Mouse (Mus musculus): ENCODE results near the gene Prkca. TPM values are rescaled to one million over a fixed set of nuclear protein-coding genes. Genes with fewer than 3 reads are reported as not detected.
A peak's percentile ranks its signal among the peaks of the same experiment; 100 is the strongest.

The Prkca gene
- polyA plus RNA-seq (2014; fragmentation: Nextera tagmentation; extraction: Ambion mirVana): 10.7 and 12.6 TPM in 2 replicates

DNA sequence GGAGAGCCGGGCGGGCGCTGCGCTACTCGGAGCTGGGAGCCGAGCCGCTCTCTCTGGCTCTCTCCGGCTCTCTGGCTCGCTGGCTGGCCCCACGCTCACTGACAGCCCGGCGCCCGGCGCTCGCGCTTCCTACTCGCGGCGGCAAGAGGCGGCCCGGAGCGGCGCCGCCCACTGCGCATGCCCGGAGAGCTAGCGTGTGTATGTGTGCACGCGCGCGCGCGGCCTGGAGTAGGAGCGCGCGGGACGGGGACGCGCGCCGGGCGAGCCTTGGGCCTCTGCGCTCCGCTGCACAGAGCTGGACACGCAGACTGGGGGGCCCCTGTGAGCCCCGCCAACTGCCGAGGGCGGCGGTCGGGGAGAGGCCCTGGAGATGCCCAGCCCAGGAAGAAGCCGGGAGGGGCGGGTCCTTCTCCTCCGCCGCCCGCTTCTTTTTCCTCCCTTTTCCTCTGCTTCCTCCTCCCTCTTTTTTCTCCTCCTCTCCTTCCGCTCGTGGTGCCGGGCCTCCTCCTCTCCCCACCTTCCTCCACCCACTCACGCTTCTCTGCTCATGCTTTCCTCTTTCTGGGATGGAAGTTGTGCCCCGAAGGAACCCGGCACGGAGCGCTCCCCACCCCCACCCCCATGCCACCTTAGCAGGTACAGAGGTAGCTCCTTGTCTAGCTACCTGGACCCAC lies at the start of gene Prkca:
Prkca (minus strand) TSS at position 140 of the 674 bp plus-strand sequence.
- peak within 1 kb of the TSS; percentile 99 for H3K4me2 ChIP-seq (ENCODE audit: low read depth, low read length)
- H3K36me3 ChIP-seq (ENCODE audit: control insufficient read depth, insufficient read depth, low read length): no peaks in the 10 kb centered on the region
- peak within 1 kb of the TSS; percentile 86 for H3K27ac ChIP-seq (ENCODE audit: low read depth, low read length)
- peak; percentile 96 for ATAC-seq (ENCODE audit: low read depth)
- peaks cover 6% of the 10 kb centered on the region; the same call in 1 of the 2 replicates for H3K4me1 ChIP-seq (ENCODE audit: control insufficient read depth, insufficient read depth, low read length)
- H3K4me3 ChIP-seq (ENCODE audit: low read depth, low read length): peak within 1 kb of the TSS; percentile 82
- under 1% methylated on average over 40 of the region's 63 CpGs for WGBS
- H3K9me3 ChIP-seq (ENCODE audit: control insufficient read depth, low read length): no peaks in the 10 kb centered on the region
- H3K9ac ChIP-seq (replicated peaks; ENCODE audit: low read depth, low read length): peak within 1 kb of the TSS; percentile 83
- H3K27me3 ChIP-seq (ENCODE audit: control insufficient read depth, insufficient read depth, low read length): no peaks in the 10 kb centered on the region

GRCm38 (mm10) chr11:108385666-108386024 lies 41.9 kb upstream of the Prkca start:
- Histone ChIP-seq H3K27me3 (ENCODE audit: control insufficient read depth, insufficient read depth, low read length) (no peaks in the 10 kb centered on the region), H3K4me2 (ENCODE audit: low read depth, low read length) (no peak overlapping the region), H3K27ac (ENCODE audit: low read depth, low read length) (no peak overlapping the region), H3K4me3 (ENCODE audit: low read depth, low read length) (no peak overlapping the region), H3K9ac (replicated peaks; ENCODE audit: low read depth, low read length) (no peak overlapping the region), H3K9me3 (ENCODE audit: control insufficient read depth, low read length) (no peaks in the 10 kb centered on the region), H3K4me1 (ENCODE audit: control insufficient read depth, insufficient read depth, low read length) (no peaks in the 10 kb centered on the region), H3K36me3 (ENCODE audit: control insufficient read depth, insufficient read depth, low read length) (no peaks in the 10 kb centered on the region)
- no peak for ATAC-seq (ENCODE audit: low read depth)
- whole genome bisulfite sequencing: 95% methylated on average over 1 of the region's 1 CpGs

GRCm38 (mm10) chr11:108384920-108385665 lies 41.4 kb upstream of the Prkca start:
- Histone ChIP-seq H3K9ac (replicated peaks; ENCODE audit: low read depth, low read length) (no peak overlapping the region), H3K4me3 (ENCODE audit: low read depth, low read length) (no peak overlapping the region), H3K27me3 (ENCODE audit: control insufficient read depth, insufficient read depth, low read length) (no peaks in the 10 kb centered on the region), H3K4me2 (ENCODE audit: low read depth, low read length) (no peak overlapping the region), H3K27ac (ENCODE audit: low read depth, low read length) (no peak overlapping the region), H3K4me1 (ENCODE audit: control insufficient read depth, insufficient read depth, low read length) (no peaks in the 10 kb centered on the region), H3K9me3 (ENCODE audit: control insufficient read depth, low read length) (no peaks in the 10 kb centered on the region), H3K36me3 (ENCODE audit: control insufficient read depth, insufficient read depth, low read length) (no peaks in the 10 kb centered on the region)
- 51% methylated on average over 4 of the region's 4 CpGs for WGBS
- no peak for ATAC-seq (ENCODE audit: low read depth)

GRCm38 (mm10) chr11:108382664-108383063 lies 38.9 kb upstream of the Prkca start:
- no peak overlapping the region for H3K9ac ChIP-seq (replicated peaks; ENCODE audit: low read depth, low read length)
- no peak overlapping the region for H3K4me3 ChIP-seq (ENCODE audit: low read depth, low read length)
- H3K4me2 ChIP-seq (ENCODE audit: low read depth, low read length): no peak overlapping the region
- H3K36me3 ChIP-seq (ENCODE audit: control insufficient read depth, insufficient read depth, low read length): no peaks in the 10 kb centered on the region
- no peak overlapping the region for H3K27ac ChIP-seq (ENCODE audit: low read depth, low read length)
- H3K4me1 ChIP-seq (ENCODE audit: control insufficient read depth, insufficient read depth, low read length): 0 out of 2 replicates have a peak, but pooled peaks cover 3% of the 10 kb centered on the region
- H3K9me3 ChIP-seq (ENCODE audit: control insufficient read depth, low read length): no peaks in the 10 kb centered on the region
- no peaks in the 10 kb centered on the region for H3K27me3 ChIP-seq (ENCODE audit: control insufficient read depth, insufficient read depth, low read length)
- WGBS: 76% methylated on average over 3 of the region's 3 CpGs
- no peak for ATAC-seq (ENCODE audit: low read depth)

GRCm38 (mm10) chr11:108378363-108378751 lies 34.6 kb upstream of the Prkca start:
- no peaks in the 10 kb centered on the region for H3K9me3 ChIP-seq (ENCODE audit: control insufficient read depth, low read length)
- H3K27me3 ChIP-seq (ENCODE audit: control insufficient read depth, insufficient read depth, low read length): no peaks in the 10 kb centered on the region
- 0 out of 2 replicates have a peak, but pooled peaks cover 4% of the 10 kb centered on the region for H3K4me1 ChIP-seq (ENCODE audit: control insufficient read depth, insufficient read depth, low read length)
- no peak overlapping the region for H3K27ac ChIP-seq (ENCODE audit: low read depth, low read length)
- no peak for ATAC-seq (ENCODE audit: low read depth)
- no peaks in the 10 kb centered on the region for H3K36me3 ChIP-seq (ENCODE audit: control insufficient read depth, insufficient read depth, low read length)
- H3K9ac ChIP-seq (replicated peaks; ENCODE audit: low read depth, low read length): no peak overlapping the region
- H3K4me3 ChIP-seq (ENCODE audit: low read depth, low read length): no peak overlapping the region
- H3K4me2 ChIP-seq (ENCODE audit: low read depth, low read length): no peak overlapping the region
- 78% methylated on average over 4 of the region's 4 CpGs for WGBS

DNA sequence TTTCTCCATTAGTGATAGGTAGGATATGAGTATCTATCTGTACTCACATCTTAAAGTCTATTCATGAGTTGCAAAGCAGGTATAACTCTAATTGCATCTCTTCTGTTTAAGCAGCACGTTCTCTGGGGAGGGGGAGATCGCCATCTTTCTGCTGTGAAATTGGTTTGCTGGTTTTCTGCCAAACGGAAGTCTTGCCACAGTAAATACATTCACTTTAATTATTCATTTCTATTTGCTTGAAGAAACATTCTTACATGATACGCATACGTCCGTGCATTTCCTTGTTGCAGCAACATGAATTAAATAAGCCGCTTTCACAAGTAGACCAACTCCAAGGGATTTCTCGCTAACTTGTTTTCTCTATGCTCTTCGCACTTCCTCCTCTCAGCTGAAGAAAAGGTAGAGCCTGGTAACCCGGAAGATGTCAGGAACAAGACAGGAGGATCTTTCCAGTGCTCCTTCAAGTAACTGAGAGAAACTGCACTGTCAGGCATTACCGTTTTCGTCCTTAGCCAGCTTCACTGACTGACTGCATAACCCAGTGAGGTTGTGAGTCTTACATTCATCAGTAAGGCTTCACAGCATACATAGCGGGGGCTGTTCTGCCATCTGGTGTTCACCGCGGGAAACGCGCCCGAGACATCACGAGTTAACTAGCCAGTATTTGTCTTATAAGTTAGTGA lies 34.1 kb upstream of the Prkca start:
- no peak overlapping the region for H3K4me3 ChIP-seq (ENCODE audit: low read depth, low read length)
- no peaks in the 10 kb centered on the region for H3K27me3 ChIP-seq (ENCODE audit: control insufficient read depth, insufficient read depth, low read length)
- H3K27ac ChIP-seq (ENCODE audit: low read depth, low read length): no peak overlapping the region
- WGBS: 35% methylated on average over 19 of the region's 19 CpGs
- no peaks in the 10 kb centered on the region for H3K36me3 ChIP-seq (ENCODE audit: control insufficient read depth, insufficient read depth, low read length)
- H3K4me2 ChIP-seq (ENCODE audit: low read depth, low read length): no peak overlapping the region
- no peaks in the 10 kb centered on the region for H3K9me3 ChIP-seq (ENCODE audit: control insufficient read depth, low read length)
- peak; percentile 86; the same call in 1 of the 2 replicates for ATAC-seq (ENCODE audit: low read depth)
- H3K4me1 ChIP-seq (ENCODE audit: control insufficient read depth, insufficient read depth, low read length): 0 out of 2 replicates have a peak, but pooled peaks cover 4% of the 10 kb centered on the region
- H3K9ac ChIP-seq (replicated peaks; ENCODE audit: low read depth, low read length): no peak overlapping the region

DNA sequence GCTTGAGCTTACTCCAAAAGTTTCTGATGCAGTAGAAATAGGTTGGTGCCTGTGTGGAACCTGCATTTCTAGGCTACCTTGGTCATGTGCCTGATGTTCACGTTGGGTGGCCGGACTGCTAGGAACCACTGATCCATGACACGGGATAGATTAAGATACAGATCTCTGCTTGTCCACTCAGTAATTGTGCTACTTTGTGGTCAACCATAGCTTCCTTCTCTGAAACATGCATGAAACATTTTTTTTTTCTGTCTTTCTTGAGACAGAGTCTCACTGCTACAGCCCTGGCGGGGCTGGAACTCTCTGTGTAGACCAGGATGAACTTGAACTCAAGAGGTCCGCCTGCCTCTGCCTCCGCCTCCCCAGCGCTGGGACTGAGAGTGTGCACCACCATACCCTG lies 33.1 kb upstream of the Prkca start:
- Histone ChIP-seq H3K9me3 (ENCODE audit: control insufficient read depth, low read length) (no peaks in the 10 kb centered on the region), H3K9ac (replicated peaks; ENCODE audit: low read depth, low read length) (no peak overlapping the region), H3K4me2 (ENCODE audit: low read depth, low read length) (no peak overlapping the region), H3K27me3 (ENCODE audit: control insufficient read depth, insufficient read depth, low read length) (no peaks in the 10 kb centered on the region), H3K27ac (ENCODE audit: low read depth, low read length) (no peak overlapping the region), H3K36me3 (ENCODE audit: control insufficient read depth, insufficient read depth, low read length) (no peaks in the 10 kb centered on the region), H3K4me1 (ENCODE audit: control insufficient read depth, insufficient read depth, low read length) (0 out of 2 replicates have a peak, but pooled peaks cover 4% of the 10 kb centered on the region), H3K4me3 (ENCODE audit: low read depth, low read length) (no peak overlapping the region)
- 90% methylated on average over 7 of the region's 7 CpGs for WGBS
- no peak for ATAC-seq (ENCODE audit: low read depth)

GRCm38 (mm10) chr11:108367046-108367445 lies 23.3 kb upstream of the Prkca start:
- no peaks in the 10 kb centered on the region for H3K4me1 ChIP-seq (ENCODE audit: control insufficient read depth, insufficient read depth, low read length)
- no peak for ATAC-seq (ENCODE audit: low read depth)

DNA sequence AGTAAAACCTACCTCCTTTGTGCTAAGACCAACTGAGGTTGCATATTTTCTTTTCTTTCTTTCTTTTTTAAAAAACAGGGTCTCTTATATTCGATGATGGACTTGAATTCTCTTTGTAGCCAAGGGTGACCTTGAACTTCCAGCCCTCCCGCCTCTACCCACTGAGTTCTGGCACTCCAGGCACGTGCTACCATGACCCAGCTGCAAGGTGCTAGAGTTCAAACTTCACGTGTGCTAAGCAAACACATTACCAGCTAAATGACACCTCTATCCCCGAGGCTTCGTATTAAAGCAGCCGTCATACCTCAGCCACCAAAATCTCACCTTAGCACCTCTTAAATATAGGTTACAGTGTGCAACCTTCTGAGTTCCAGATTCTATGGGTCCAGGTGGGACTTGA lies 21.9 kb upstream of the Prkca start:
- H3K4me1 ChIP-seq (ENCODE audit: control insufficient read depth, insufficient read depth, low read length): no peaks in the 10 kb centered on the region
- no peak overlapping the region for H3K9ac ChIP-seq (replicated peaks; ENCODE audit: low read depth, low read length)
- no peaks in the 10 kb centered on the region for H3K9me3 ChIP-seq (ENCODE audit: control insufficient read depth, low read length)
- no peak overlapping the region for H3K4me2 ChIP-seq (ENCODE audit: low read depth, low read length)
- no peak overlapping the region for H3K27ac ChIP-seq (ENCODE audit: low read depth, low read length)
- no peaks in the 10 kb centered on the region for H3K36me3 ChIP-seq (ENCODE audit: control insufficient read depth, insufficient read depth, low read length)
- no peak overlapping the region for H3K4me3 ChIP-seq (ENCODE audit: low read depth, low read length)
- ATAC-seq (ENCODE audit: low read depth): no peak
- WGBS: 76% methylated on average over 7 of the region's 7 CpGs
- H3K27me3 ChIP-seq (ENCODE audit: control insufficient read depth, insufficient read depth, low read length): no peaks in the 10 kb centered on the region

More at GRCm38 (mm10) chr11:108367046-108367445, 23.3 kb upstream of the Prkca start:
- Histone ChIP-seq H3K27me3 (ENCODE audit: control insufficient read depth, insufficient read depth, low read length) (no peaks in the 10 kb centered on the region), H3K4me2 (ENCODE audit: low read depth, low read length) (no peak overlapping the region), H3K9ac (replicated peaks; ENCODE audit: low read depth, low read length) (no peak overlapping the region), H3K9me3 (ENCODE audit: control insufficient read depth, low read length) (no peaks in the 10 kb centered on the region), H3K27ac (ENCODE audit: low read depth, low read length) (no peak overlapping the region), H3K4me3 (ENCODE audit: low read depth, low read length) (no peak overlapping the region), H3K36me3 (ENCODE audit: control insufficient read depth, insufficient read depth, low read length) (no peaks in the 10 kb centered on the region)
- 65% methylated on average over 1 of the region's 1 CpGs for whole genome bisulfite sequencing

Data from neural tube, embryonic 14.5 days (tissue).